ENCODE assay signal across 8 mouse cellular contexts in the genomic region with DNA sequence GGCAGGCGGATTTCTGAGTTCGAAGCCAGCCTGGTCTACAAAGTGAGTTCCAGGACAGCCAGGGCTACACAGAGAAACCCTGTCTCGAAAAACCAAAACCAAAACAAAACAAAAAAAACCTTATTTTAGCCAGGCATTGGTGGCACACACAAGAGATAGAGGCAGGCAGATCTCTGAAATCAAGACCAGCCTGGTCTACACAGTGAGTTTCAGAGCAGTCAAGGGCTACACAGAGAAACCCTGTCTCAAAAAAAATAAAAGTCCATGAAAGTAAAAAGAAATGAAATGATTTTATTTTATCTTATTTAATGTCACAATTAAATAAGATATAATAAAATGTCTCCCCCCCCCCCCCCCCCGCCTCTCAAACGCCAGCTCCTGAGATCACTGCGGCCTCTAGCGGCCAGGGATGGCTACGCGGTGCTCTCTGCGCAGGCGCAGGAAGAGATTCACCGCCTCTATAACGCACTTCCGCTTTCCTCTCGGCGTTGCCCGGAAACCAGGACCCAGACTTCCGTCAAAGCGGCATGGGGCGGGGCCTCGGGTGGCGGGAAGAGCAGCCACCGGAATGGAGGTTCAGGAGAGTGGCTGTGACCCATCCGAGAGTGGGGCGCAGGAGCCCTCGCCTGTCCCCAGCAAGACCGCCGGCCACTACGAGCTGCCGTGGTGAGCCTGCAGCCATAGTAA. TPM values are rescaled to one million over a fixed set of nuclear protein-coding genes. Genes with fewer than 3 reads are reported as not detected.
DNase-seq lines count a peak whose midpoint lies in the region; ATAC-seq lines count a peak whose summit lies in the region.

No protein-coding gene starts in this region.

- peaks cover 8% of the 10 kb centered on the region; the same call in 1 of the 2 replicates for H3K36me3 ChIP-seq in heart, embryonic 14.5 days (ENCODE audit: control insufficient read depth, insufficient read depth, low read length)
- peaks cover 11% of the 10 kb centered on the region for H3K36me3 ChIP-seq in liver, embryonic 13.5 days
- no peaks in the 10 kb centered on the region for H3K36me3 ChIP-seq in stomach, embryonic 16.5 days (ENCODE audit: control insufficient read depth, insufficient read depth, low read length)

- no peaks in the 10 kb centered on the region for H3K27me3 ChIP-seq in heart, embryonic 14.5 days (ENCODE audit: control insufficient read depth, insufficient read depth, low read length)
- H3K27me3 ChIP-seq in liver, embryonic 13.5 days, result no peaks in the 10 kb centered on the region
- no peaks in the 10 kb centered on the region for H3K27me3 ChIP-seq in stomach, embryonic 16.5 days (ENCODE audit: control insufficient read depth, insufficient read depth, low read length)

- peaks cover 2 to 9% of the 10 kb centered on the region in 2 experiments; a peak in 3 of 4 replicates for H3K4me1 ChIP-seq in heart, embryonic 14.5 days (ENCODE audit: control insufficient read depth in 2 of 2, insufficient read depth in 2 of 2, low read length in 2 of 2)
- peaks cover 35% of the 10 kb centered on the region for H3K4me1 ChIP-seq in liver, embryonic 13.5 days (replicated peaks)
- peaks cover 11% of the 10 kb centered on the region for H3K4me1 ChIP-seq in stomach, embryonic 16.5 days (ENCODE audit: control insufficient read depth, insufficient read depth, low read length)

- H3K4me2 ChIP-seq in heart, embryonic 14.5 days (ENCODE audit: low read length), result peak overlapping the region; percentile 87
- H3K4me2 ChIP-seq in liver, embryonic 13.5 days, result peak overlapping the region; percentile 76
- H3K4me2 ChIP-seq in stomach, embryonic 16.5 days (ENCODE audit: low read depth, low read length), result peak overlapping the region; percentile 94

- H3K4me3 ChIP-seq in heart, embryonic 14.5 days (ENCODE audit: control insufficient read depth in 1 of 2, insufficient read depth in 1 of 2, low read depth in 1 of 2, low read length in 2 of 2), result peak overlapping the region; percentile 66 to 92
- peak overlapping the region; percentile 78 for H3K4me3 ChIP-seq in liver, embryonic 13.5 days (replicated peaks)
- H3K4me3 ChIP-seq in stomach, embryonic 16.5 days (replicated peaks; ENCODE audit: low read length), result peak overlapping the region; percentile 100

- peak; percentile 97 for DNase-seq in CD4-positive helper T cell, adult 2 months (ENCODE audit: low read depth, low spot score)
- DNase-seq in brain, embryonic 18.5 days (ENCODE audit: low read depth, low spot score), result peak; percentile 85
- peak; percentile 99 for DNase-seq in kidney, postnatal 14 days
- peak; percentile 95 for DNase-seq in liver, embryonic 13.5 days
- peak; percentile 97 for DNase-seq in neural tube, embryonic 10.5 days (ENCODE audit: extremely low spot score, low spot score)

- 0 out of 4 replicates have a peak overlapping the region, but pooled peaks of 1 of the 2 experiments have one; percentile 1 for H3K27ac ChIP-seq in heart, embryonic 14.5 days (replicated peaks in 1 of 2; ENCODE audit: control insufficient read depth in 1 of 2, insufficient read depth in 1 of 2, low read depth in 2 of 2, low read length in 2 of 2)
- H3K27ac ChIP-seq in liver, embryonic 13.5 days, result peak overlapping the region; percentile 75
- peak overlapping the region; percentile 46 for H3K27ac ChIP-seq in stomach, embryonic 16.5 days (ENCODE audit: low read length)

- H3K9me3 ChIP-seq in heart, embryonic 14.5 days (ENCODE audit: control insufficient read depth, low read length), result no peaks in the 10 kb centered on the region
- H3K9me3 ChIP-seq in liver, embryonic 13.5 days (replicated peaks), result no peaks in the 10 kb centered on the region
- no peaks in the 10 kb centered on the region for H3K9me3 ChIP-seq in stomach, embryonic 16.5 days (replicated peaks; ENCODE audit: control insufficient read depth, low read length)

- peak overlapping the region; percentile 79 for H3K9ac ChIP-seq in heart, embryonic 14.5 days (ENCODE audit: low read length)
- peak overlapping the region; percentile 87 for H3K9ac ChIP-seq in liver, embryonic 13.5 days
- H3K9ac ChIP-seq in stomach, embryonic 16.5 days (ENCODE audit: low read length), result peak overlapping the region; percentile 94

- ATAC-seq in erythroid progenitor cell, adult 5-6 weeks (replicated peaks; ENCODE audit: low FRiP score, poor library complexity, severe bottlenecking), result peak; percentile 99
- peak; percentile 89 for ATAC-seq in heart, embryonic 14.5 days (ENCODE audit: insufficient number of reproducible peaks, insufficient read depth, low FRiP score, low read depth)
- peak; percentile 94 for ATAC-seq in liver, embryonic 13.5 days (ENCODE audit: low read depth)
- peak; percentile 95 for ATAC-seq in stomach, embryonic 16.5 days (ENCODE audit: insufficient read depth, low FRiP score)

- WGBS in heart, embryonic 14.5 days, result 7% methylated on average over 29 of the region's 30 CpGs
- WGBS in liver, embryonic 13.5 days (ENCODE audit: insufficient replicate concordance), result 8% methylated on average over 27 of the region's 30 CpGs
- WGBS in stomach, embryonic 16.5 days, result 8% methylated on average over 29 of the region's 30 CpGs

RNA-seq across cellular contexts. Expression of gene Rfc2, which starts 1.2 kb away (rescaled TPM):
- total RNA-seq in erythroid progenitor cell, adult 5-6 weeks (2015; ENCODE audit: low replicate concordance), result 83.4 and 101 TPM in 2 replicates
- total RNA-seq in erythroid progenitor cell, adult 5-6 weeks (2017; ENCODE audit: low replicate concordance), result 51.7 and 56.7 TPM in 2 replicates
- polyA plus RNA-seq in heart, embryonic 14.5 days (2014; fragmentation: Nextera tagmentation; extraction: Ambion mirVana), result 181 and 184 TPM in 2 replicates
- 233 and 246 TPM in 2 replicates for polyA plus RNA-seq in liver, embryonic 13.5 days (2015; fragmentation: Nextera tagmentation; extraction: Ambion mirVana)
- 197 and 214 TPM in 2 replicates for polyA plus RNA-seq in stomach, embryonic 16.5 days (2015; fragmentation: Nextera tagmentation; extraction: Ambion mirVana)

RNA-seq across cellular contexts. Expression of gene Syna, which starts 22.4 kb away (rescaled TPM):
- not detected in 2 replicates for total RNA-seq in erythroid progenitor cell, adult 5-6 weeks (2015; ENCODE audit: low replicate concordance)
- not detected in 2 replicates for total RNA-seq in erythroid progenitor cell, adult 5-6 weeks (2017; ENCODE audit: low replicate concordance)
- not detected in 2 replicates for polyA plus RNA-seq in heart, embryonic 14.5 days (2014; fragmentation: Nextera tagmentation; extraction: Ambion mirVana)
- not detected in 2 replicates for polyA plus RNA-seq in liver, embryonic 13.5 days (2015; fragmentation: Nextera tagmentation; extraction: Ambion mirVana)
- polyA plus RNA-seq in stomach, embryonic 16.5 days (2015; fragmentation: Nextera tagmentation; extraction: Ambion mirVana), result 0.10 TPM in 1 of 2 replicates, not detected in the other

RNA-seq across cellular contexts. Expression of gene Clip2, which starts 30.1 kb away (rescaled TPM):
- 0.84 TPM in 1 of 2 replicates, not detected in the other for total RNA-seq in erythroid progenitor cell, adult 5-6 weeks (2015; ENCODE audit: low replicate concordance)
- 0.68 and 0.77 TPM in 2 replicates for total RNA-seq in erythroid progenitor cell, adult 5-6 weeks (2017; ENCODE audit: low replicate concordance)
- polyA plus RNA-seq in heart, embryonic 14.5 days (2014; fragmentation: Nextera tagmentation; extraction: Ambion mirVana), result 1.2 and 1.9 TPM in 2 replicates
- polyA plus RNA-seq in liver, embryonic 13.5 days (2015; fragmentation: Nextera tagmentation; extraction: Ambion mirVana), result 0.37 and 0.50 TPM in 2 replicates
- polyA plus RNA-seq in stomach, embryonic 16.5 days (2015; fragmentation: Nextera tagmentation; extraction: Ambion mirVana), result 2.9 and 3.5 TPM in 2 replicates

RNA-seq across cellular contexts. Expression of gene Lat2, which starts 32.5 kb away (rescaled TPM):
- total RNA-seq in erythroid progenitor cell, adult 5-6 weeks (2015; ENCODE audit: low replicate concordance), result 4.2 and 9.4 TPM in 2 replicates
- total RNA-seq in erythroid progenitor cell, adult 5-6 weeks (2017; ENCODE audit: low replicate concordance), result 4.0 and 14.3 TPM in 2 replicates
- polyA plus RNA-seq in heart, embryonic 14.5 days (2014; fragmentation: Nextera tagmentation; extraction: Ambion mirVana), result 2.1 and 3.2 TPM in 2 replicates
- 1.6 TPM in 2 replicates for polyA plus RNA-seq in liver, embryonic 13.5 days (2015; fragmentation: Nextera tagmentation; extraction: Ambion mirVana)
- polyA plus RNA-seq in stomach, embryonic 16.5 days (2015; fragmentation: Nextera tagmentation; extraction: Ambion mirVana), result 3.4 and 3.5 TPM in 2 replicates

RNA-seq across cellular contexts. Expression of gene Eif4h, which starts 56.9 kb away (rescaled TPM):
- 105 and 157 TPM in 2 replicates for total RNA-seq in erythroid progenitor cell, adult 5-6 weeks (2015; ENCODE audit: low replicate concordance)
- 150 and 178 TPM in 2 replicates for total RNA-seq in erythroid progenitor cell, adult 5-6 weeks (2017; ENCODE audit: low replicate concordance)
- polyA plus RNA-seq in heart, embryonic 14.5 days (2014; fragmentation: Nextera tagmentation; extraction: Ambion mirVana), result 303 and 326 TPM in 2 replicates
- 229 and 233 TPM in 2 replicates for polyA plus RNA-seq in liver, embryonic 13.5 days (2015; fragmentation: Nextera tagmentation; extraction: Ambion mirVana)
- 378 and 395 TPM in 2 replicates for polyA plus RNA-seq in stomach, embryonic 16.5 days (2015; fragmentation: Nextera tagmentation; extraction: Ambion mirVana)
